Mouse (Mus musculus) left cerebral cortex, postnatal 14 days (tissue): ENCODE results near the gene Dchs2. TPM values are rescaled to one million over a fixed set of nuclear protein-coding genes. Genes with fewer than 3 reads are reported as not detected.

Experiments used
- DNase-seq, 2 experiments: peaks; one replicate each; pipeline ENCODE4 v3.0.0; 2021 to 2022; ENCODE audit warnings: low spot score in 2 of 2, mixed read lengths in 1 of 2
- intact Hi-C: fragments of 180-260 bp; cut with DNase I; formaldehyde crosslinking; loops from one replicate; pipeline ENCODE4 v1.15.1; 2025
- total RNA-seq, 2 experiments: library from RNA; stranded (reverse); gene quantifications; 2 replicates each; pipeline ENCODE4 v1.2.3; 2021

Gene Dchs2
- total RNA-seq, 2 experiments from 2014 or later: 2.2 to 4.3 TPM

DNA sequence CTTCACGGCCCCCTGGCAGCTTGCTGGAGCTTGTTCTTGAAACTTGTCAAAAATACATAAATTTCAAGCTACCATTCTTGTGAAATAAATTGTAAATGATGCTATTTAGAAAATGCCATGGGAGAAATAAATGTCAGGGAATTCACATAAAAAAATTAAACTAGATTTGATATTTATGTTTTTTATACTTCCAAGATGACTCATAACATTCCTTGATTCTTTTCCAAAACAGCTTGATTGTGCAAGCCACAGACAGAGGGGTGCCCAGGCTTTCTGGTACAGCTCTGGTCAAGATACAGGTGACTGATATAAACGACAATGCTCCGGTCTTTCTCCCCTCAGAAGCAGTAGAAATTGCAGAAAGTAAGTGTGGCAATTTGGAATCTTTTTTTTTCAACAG, 218.2 kb downstream of the Dchs2 start:
- peak in 1 of 2 experiments; percentile 6 for DNase-seq
- intact Hi-C loops: no loop called here

DNA sequence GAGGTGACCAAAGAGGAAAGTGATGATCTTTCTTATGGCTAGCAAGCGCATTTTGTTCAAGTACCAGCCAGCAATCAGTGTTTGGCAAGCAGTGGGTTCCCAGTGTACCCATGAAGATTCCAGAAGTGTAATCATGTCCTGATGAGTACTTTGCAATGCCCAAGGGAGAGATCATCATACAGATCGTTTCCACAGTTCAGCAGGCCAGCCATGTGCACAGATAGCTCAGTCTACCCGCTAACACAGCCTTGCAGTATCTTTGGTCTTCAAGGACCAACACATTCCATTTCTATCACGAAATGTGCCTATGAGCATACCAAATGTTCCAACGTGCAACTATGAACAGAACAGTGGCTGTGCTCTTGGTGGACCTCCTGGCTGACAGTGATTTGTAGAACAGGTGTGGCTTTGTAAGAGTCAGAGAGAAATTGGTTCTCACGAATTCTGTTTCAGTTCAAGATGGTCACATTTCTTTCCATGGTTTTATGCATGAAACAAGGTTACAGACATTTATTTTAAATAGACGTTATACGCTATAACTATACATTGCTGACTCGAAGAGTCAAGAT, 240.8 kb downstream of the Dchs2 start:
- intact Hi-C loops: no loop called here

DNA sequence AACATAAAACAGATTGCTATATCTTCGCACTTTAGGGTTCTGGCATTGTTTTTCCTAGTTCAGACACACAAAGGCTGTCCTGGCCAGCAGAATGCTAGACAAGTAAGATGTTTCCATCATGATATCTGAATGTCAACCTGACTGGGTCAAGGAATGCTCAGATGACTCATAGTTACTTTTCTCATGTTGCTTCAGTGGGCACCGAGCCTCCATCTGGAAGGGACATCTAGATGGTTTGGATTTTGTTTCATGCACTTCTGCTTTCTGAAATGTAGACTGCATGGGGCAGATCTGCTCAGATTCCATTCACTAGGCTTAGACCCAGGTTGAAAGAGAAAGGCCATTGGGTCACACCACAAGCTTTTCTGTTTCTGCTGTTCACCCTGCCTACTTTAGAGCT, 242.1 kb downstream of the Dchs2 start:
- no peak for DNase-seq
- intact Hi-C loops: no loop called here

More for the DNA sequence above, 240.8 kb downstream of the Dchs2 start:
- DNase-seq: no peak

DNA sequence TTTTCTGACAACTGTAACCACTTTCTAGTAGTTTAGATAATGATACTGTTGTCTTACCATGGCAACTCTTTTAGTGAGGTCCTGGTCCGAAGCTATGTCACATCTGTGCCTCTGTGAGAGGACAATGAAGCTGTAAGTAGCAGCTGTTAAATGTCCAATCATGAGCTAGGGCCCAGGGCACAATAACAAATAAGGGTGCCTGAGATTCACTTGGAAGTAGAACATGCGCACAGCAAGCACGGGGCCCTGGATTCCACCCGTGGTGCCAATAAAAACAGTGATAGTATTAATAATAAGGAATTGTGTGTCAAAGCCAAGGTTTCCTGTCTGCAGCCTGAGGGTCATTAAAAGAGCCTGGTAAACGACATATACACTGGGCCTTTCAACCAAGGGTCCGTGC, 246.6 kb downstream of the Dchs2 start:
- no peak for DNase-seq
- intact Hi-C loops: no loop called here

- no peak for DNase-seq
- intact Hi-C loops: no loop called here
These were observed 249.1 kb downstream of the Dchs2 start for GRCm38 (mm10) chr3:83376834-83377233.

Other genes with a start within 250 kb of the Dchs2 start
- under 1 TPM; 0.13 to 0.15 TPM for gene Lrat, start 224.0 kb upstream of the Dchs2 start, total RNA-seq
- gene Fgg, start 120.2 kb upstream of the Dchs2 start, total RNA-seq: not detected
- not detected for gene Fga, start 101.9 kb upstream of the Dchs2 start, total RNA-seq
- not detected for gene Fgb, start 78.1 kb upstream of the Dchs2 start, total RNA-seq
- gene Plrg1, start 72.4 kb upstream of the Dchs2 start, total RNA-seq: 10 to 100 TPM; 38.8 to 39.9 TPM